Mouse (Mus musculus) embryonic facial prominence, embryonic 11.5 days (tissue): Measurements from ENCODE around the gene Ripor3. TPM values are rescaled to one million over a fixed set of nuclear protein-coding genes. Genes with fewer than 3 reads are reported as not detected.

Source experiments
- ATAC-seq: fragments of 200-750 bp; cut with Nextera tagmentation; replicated peaks from 2 replicates; pipeline ENCODE4 v1.8.0; 2017; ENCODE audit warnings: low read depth; ENCODE audit not compliant: insufficient number of reproducible peaks, low FRiP score, low TSS enrichment
- DNase-seq: peaks from one replicate; pipeline ENCODE4 v3.0.0-alpha.2; 2015; ENCODE audit warnings: low spot score
- H3K27ac ChIP-seq: fragments of 300-500 bp; sonication (generic); replicated peaks from 2 replicates; pipeline ENCODE4 v1.5.1; 2014; ENCODE audit warnings: mild to moderate bottlenecking, low read depth, low read length, control low read depth
- H3K27me3 ChIP-seq: fragments of 300-500 bp; sonication (generic); 2 replicates; pipeline ENCODE4 v1.6.1; 2014; ENCODE audit warnings: mild to moderate bottlenecking, low read length, moderate library complexity, mixed read lengths; ENCODE audit not compliant: control insufficient read depth, insufficient read depth
- H3K36me3 ChIP-seq: fragments of 300-500 bp; sonication (generic); replicated peaks from 2 replicates; pipeline ENCODE4 v1.6.1; 2014; ENCODE audit warnings: low read depth, mild to moderate bottlenecking, low read length, moderate library complexity, mixed read lengths; ENCODE audit not compliant: control insufficient read depth, insufficient read depth
- H3K4me1 ChIP-seq: fragments of 300-500 bp; sonication (generic); 2 replicates; pipeline ENCODE4 v1.6.1; 2014; ENCODE audit warnings: low read length, mixed read lengths; ENCODE audit not compliant: control insufficient read depth, insufficient read depth
- H3K4me2 ChIP-seq: fragments of 300-500 bp; sonication (generic); 2 replicates; pipeline ENCODE4 v1.6.1; 2014; ENCODE audit warnings: low read depth, mild to moderate bottlenecking, control low read depth, low read length, moderate library complexity
- H3K4me3 ChIP-seq: fragments of 300-500 bp; sonication (generic); 2 replicates; pipeline ENCODE4 v1.5.1; 2014; ENCODE audit warnings: low read depth, low read length, control low read depth
- H3K9ac ChIP-seq: fragments of 300-500 bp; sonication (generic); replicated peaks from 2 replicates; pipeline ENCODE4 v1.6.1; 2014; ENCODE audit warnings: mild to moderate bottlenecking, control low read depth, low read length
- H3K9me3 ChIP-seq: fragments of 300-500 bp; sonication (generic); replicated peaks from 2 replicates; pipeline ENCODE4 v1.6.1; 2016; ENCODE audit warnings: mild to moderate bottlenecking, low read length, inconsistent platforms, mixed read lengths; ENCODE audit not compliant: control insufficient read depth
- WGBS: fragments of 180-500 bp; shearing (Covaris S2); extraction: QIAGEN DNeasy Blood & Tissue Kit; methylation state at CpG from one replicate; pipeline ENCODE4 v1.1.7; 2014; 5-methylcytosine and 5-hydroxymethylcytosine counted together
- polyA plus RNA-seq: library from polyadenylated mRNA; unstranded; fragments of >200 nt; fragmentation: Nextera tagmentation; extraction: Ambion mirVana; gene quantifications from 2 replicates; pipeline ENCODE4 v1.2.1, GENCODE M21; 2014

Ripor3 gene
- polyA plus RNA-seq, 1 experiment from 2014 or later: 0.69 TPM

DNA sequence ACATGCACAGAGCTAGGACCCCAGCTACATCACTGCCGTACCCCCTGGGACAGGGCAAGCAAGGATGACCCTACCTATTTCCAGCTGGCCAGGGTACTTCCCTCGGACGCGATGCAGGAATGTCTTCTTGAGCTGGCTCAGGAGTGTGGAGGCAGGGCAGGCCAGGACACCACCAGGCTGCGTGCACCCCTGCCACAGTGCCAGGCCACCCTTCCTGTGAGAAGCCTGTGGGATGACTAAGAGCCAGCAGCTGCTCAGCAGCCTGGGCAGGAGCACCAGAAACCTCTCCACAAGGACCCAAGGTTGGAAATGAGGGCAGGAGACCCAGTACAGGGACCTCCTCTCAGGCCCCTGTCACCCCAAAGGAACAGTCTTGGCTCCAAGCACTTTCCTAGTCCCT lies 26.0 kb downstream of the Ripor3 start:
- Histone ChIP-seq H3K36me3 (no peaks in the 10 kb centered on the region), H3K4me2 (no peak overlapping the region), H3K9ac (no peak overlapping the region), H3K27me3 (no peaks in the 10 kb centered on the region), H3K4me1 (no peaks in the 10 kb centered on the region; the same call in 1 of the 2 replicates), H3K9me3 (no peaks in the 10 kb centered on the region), H3K27ac (no peak overlapping the region), H3K4me3 (no peak overlapping the region)
- ATAC-seq (no peak), DNase-seq (no peak)
- WGBS: 80% methylated on average over 5 of the region's 5 CpGs

DNA sequence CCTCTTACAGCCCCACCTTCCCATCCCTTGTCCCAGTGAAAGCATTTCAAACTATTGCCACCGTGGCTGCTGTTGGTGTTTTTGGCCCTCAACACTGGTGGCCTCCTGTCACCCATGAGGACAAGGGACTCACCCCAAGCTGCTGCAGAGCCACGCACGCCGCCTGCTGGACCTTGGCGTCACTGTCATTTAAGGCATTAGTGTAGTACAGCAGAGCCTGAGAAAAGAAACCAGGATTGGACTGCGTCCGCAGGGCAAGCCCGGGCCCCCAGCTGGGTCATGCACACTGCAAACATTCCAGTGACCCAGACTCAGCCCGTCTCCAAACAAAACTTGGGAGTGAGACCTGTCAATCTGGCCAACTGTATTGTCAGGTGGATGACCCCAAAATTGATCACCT lies 27.8 kb downstream of the Ripor3 start:
- Histone ChIP-seq H3K27ac (no peak overlapping the region), H3K27me3 (no peaks in the 10 kb centered on the region), H3K4me1 (no peaks in the 10 kb centered on the region; the same call in 1 of the 2 replicates), H3K9ac (no peak overlapping the region), H3K36me3 (peaks cover 2% of the 10 kb centered on the region; the same call in 1 of the 2 replicates), H3K4me3 (no peak overlapping the region), H3K4me2 (no peak overlapping the region), H3K9me3 (no peaks in the 10 kb centered on the region)
- ATAC-seq (no peak), DNase-seq (no peak)
- WGBS: 52% methylated on average over 9 of the region's 9 CpGs

DNA sequence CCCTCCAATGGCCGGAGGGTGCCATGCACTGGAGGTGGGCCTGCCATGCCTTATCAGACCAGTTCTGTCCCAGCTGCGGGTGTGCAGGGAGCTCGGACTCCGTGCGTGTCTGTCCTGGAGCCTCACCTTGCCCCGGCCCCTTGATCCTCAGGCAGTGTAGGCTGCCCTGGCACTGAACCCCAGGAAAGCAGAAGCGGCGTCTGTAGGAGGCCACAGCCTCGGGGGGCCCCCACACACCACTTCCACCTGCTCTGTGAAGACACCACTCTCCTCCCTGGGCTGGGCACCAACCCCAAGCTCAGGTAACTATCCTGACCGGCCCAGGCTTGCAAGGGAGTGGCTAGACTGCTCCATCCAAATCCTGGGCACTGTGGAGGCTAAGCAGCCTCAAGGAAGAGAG lies 30.0 kb downstream of the Ripor3 start:
- no peak overlapping the region for H3K9ac ChIP-seq
- no peaks in the 10 kb centered on the region for H3K9me3 ChIP-seq
- no peaks in the 10 kb centered on the region; the same call in 1 of the 2 replicates for H3K4me1 ChIP-seq
- 89% methylated on average over 10 of the region's 10 CpGs for WGBS
- ATAC-seq: no peak
- peaks cover 5% of the 10 kb centered on the region for H3K36me3 ChIP-seq
- no peak overlapping the region for H3K4me2 ChIP-seq
- H3K27ac ChIP-seq: no peak overlapping the region
- no peak for DNase-seq
- no peak overlapping the region for H3K4me3 ChIP-seq
- no peaks in the 10 kb centered on the region for H3K27me3 ChIP-seq

DNA sequence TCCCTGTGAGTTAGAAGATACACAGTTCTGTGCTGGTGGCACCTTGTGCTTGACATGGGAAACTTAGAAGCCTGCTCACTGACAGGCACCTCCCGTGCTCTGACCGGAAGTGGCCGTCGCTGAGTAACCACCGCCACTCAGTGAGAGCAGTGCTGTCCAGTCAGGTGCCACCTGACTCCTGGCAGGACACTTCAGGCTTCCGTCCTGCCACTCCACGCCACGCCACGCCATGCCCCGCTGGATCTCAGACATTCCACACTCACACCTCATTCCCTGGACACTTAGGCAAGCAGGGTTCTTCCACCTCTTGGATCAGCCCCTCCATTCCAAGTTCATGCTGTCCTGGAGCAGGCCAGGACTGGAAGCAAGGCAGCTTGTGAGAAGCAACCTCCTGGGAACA lies 32.1 kb downstream of the Ripor3 start:
- ATAC-seq: no peak
- Histone ChIP-seq H3K9me3 (no peaks in the 10 kb centered on the region), H3K27me3 (no peaks in the 10 kb centered on the region), H3K36me3 (peaks cover 5% of the 10 kb centered on the region), H3K4me1 (no peaks in the 10 kb centered on the region), H3K4me2 (no peak overlapping the region), H3K27ac (no peak overlapping the region), H3K9ac (no peak overlapping the region), H3K4me3 (no peak overlapping the region)
- DNase-seq: no peak
- 89% methylated on average over 10 of the region's 10 CpGs for WGBS

DNA sequence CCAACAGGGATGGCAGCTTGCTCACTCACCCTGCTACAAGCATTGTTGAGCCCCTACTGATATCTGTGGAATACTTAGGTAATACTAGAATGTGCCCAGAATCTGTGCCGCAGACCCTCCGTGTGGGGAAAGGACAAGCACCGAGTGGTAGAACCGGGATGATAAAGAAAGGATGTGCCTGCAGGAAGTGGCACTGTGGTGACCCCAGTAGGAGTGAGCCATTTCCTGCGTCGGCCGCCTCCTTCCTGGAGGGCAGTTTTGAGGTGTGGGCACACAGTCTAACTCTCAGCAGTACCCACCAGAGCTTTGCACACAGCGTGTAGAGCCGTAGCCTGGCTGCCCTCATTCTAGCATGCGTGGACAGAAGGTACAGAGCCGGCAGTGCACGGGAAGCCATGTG lies 34.7 kb downstream of the Ripor3 start:
- Histone ChIP-seq H3K4me3 (no peak overlapping the region), H3K27me3 (no peaks in the 10 kb centered on the region), H3K36me3 (peaks cover 5% of the 10 kb centered on the region), H3K4me2 (no peak overlapping the region), H3K9me3 (no peaks in the 10 kb centered on the region), H3K9ac (no peak overlapping the region), H3K4me1 (no peaks in the 10 kb centered on the region), H3K27ac (no peak overlapping the region)
- DNase-seq (no peak), ATAC-seq (no peak)
- WGBS: 91% methylated on average over 12 of the region's 12 CpGs

DNA sequence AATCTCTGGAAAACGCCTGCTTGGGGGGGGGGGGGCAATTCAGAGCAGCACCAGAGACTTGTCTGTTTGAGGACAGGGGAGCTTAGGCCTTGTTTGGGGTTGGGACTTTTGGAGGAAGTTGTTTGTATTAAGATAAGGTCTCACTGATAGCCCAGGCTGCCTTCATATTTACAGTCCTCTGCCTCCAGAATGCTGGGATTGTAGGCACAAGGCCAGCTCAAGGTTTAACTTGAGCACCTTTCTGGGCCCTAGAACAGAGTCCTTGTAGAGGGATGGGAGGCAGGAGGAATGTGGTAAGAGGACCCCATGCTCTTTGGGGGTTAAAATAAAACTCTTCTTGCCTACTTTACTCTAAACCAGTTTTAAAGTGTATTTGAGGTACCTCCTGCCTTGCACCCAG lies 37.6 kb downstream of the Ripor3 start:
- no peak overlapping the region for H3K4me2 ChIP-seq
- no peak overlapping the region for H3K4me3 ChIP-seq
- DNase-seq: no peak
- H3K27ac ChIP-seq: no peak overlapping the region
- H3K9me3 ChIP-seq: no peaks in the 10 kb centered on the region
- no peaks in the 10 kb centered on the region for H3K4me1 ChIP-seq
- WGBS: 64% methylated on average over 1 of the region's 1 CpGs
- H3K9ac ChIP-seq: no peak overlapping the region
- no peaks in the 10 kb centered on the region for H3K27me3 ChIP-seq
- peaks cover 5% of the 10 kb centered on the region for H3K36me3 ChIP-seq
- ATAC-seq: no peak

DNA sequence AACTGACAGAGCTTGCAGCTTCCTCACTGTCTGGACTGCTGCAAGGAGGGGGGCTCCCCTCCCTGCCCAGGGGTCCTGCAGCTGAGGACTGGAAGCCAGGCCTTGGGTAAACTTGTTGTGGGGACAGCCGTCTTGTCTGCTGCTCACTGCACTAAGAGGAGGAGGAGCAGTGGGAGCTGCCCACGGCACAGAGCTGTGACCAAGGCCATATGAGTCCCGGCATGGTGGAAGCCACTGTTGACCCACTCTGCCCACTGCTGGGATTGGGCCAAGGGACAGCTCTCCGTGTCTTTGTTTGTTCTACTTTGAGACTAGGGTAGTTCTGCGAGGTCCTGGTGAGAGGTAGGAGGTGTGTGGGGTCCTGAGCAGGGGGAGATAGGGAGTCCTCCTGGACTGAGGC lies 38.3 kb downstream of the Ripor3 start:
- H3K27me3 ChIP-seq: no peaks in the 10 kb centered on the region
- no peak overlapping the region for H3K4me3 ChIP-seq
- ATAC-seq (no peak), DNase-seq (no peak)
- no peaks in the 10 kb centered on the region for H3K4me1 ChIP-seq
- WGBS: 74% methylated on average over 5 of the region's 5 CpGs
- H3K9ac ChIP-seq: no peak overlapping the region
- H3K36me3 ChIP-seq: no peaks in the 10 kb centered on the region; the same call in none of the 2 replicates
- no peaks in the 10 kb centered on the region for H3K9me3 ChIP-seq
- no peak overlapping the region for H3K27ac ChIP-seq
- no peak overlapping the region for H3K4me2 ChIP-seq

DNA sequence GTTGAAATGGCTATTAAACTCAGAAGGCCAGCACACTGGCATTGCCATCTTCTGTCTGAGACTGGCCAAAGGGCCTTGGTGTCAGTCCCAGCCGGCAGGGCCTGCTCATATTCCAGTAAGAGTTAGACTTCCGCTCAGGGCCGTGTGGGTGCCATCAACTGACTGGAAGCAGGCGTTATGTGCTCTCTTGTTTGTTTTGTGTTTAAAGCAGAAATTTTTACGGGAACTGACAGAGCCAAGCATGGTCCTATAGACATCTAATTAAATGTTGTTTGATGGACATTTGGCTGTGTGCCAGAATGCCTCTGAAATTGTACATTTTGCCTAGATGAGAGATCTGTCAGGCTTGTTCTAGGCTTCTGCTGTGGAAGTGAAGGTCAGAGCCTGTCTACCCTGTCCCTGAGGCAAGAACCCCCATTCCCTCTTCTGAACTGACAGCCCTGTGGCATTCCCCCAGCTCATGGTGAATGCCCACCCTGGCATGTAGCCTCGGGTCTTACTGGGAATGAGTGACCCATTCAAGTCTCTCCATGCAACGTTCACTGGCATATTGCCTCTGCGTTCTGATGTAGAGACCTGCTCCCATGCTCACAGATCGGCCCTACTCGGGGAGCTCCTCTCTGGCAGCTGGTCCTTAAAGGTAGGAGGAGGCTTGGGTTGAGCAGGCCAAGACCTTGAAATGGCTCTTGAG lies 40.4 kb downstream of the Ripor3 start:
- WGBS: 89% methylated on average over 10 of the region's 10 CpGs
- Histone ChIP-seq H3K4me3 (no peak overlapping the region), H3K4me1 (no peaks in the 10 kb centered on the region), H3K9ac (no peak overlapping the region), H3K27ac (no peak overlapping the region), H3K4me2 (no peak overlapping the region), H3K9me3 (no peaks in the 10 kb centered on the region), H3K36me3 (peaks cover 7% of the 10 kb centered on the region), H3K27me3 (no peaks in the 10 kb centered on the region)
- ATAC-seq (no peak), DNase-seq (no peak)
